Mouse (Mus musculus) olfactory bulb, adult 2 months (tissue): Measurements from ENCODE around the gene Pdzrn4.

Experiments
- CTCF ChIP-seq: fragments of 200-500 bp; IDR thresholded peaks from 2 replicates; pipeline ENCODE4 v1.5.1; 2012; ENCODE audit warnings: low read depth, mild to moderate bottlenecking, low read length, moderate library complexity; ENCODE audit not compliant: insufficient read depth
- POLR2A ChIP-seq: fragments of 200-500 bp; IDR thresholded peaks from 2 replicates; pipeline ENCODE4 v1.6.1; 2012; ENCODE audit warnings: mild to moderate bottlenecking, low read depth, low read length, moderate library complexity; ENCODE audit not compliant: insufficient read depth

GRCm38 (mm10) chr15:92364592-92364991 is 32.1 kb upstream of the Pdzrn4 start:
- TF ChIP-seq CTCF (no peak), POLR2A (no peak)
